Mouse (Mus musculus) retina, embryonic 14.5 days (tissue): ENCODE measurements at regions not wholly inside any gene's neighbourhood (a gene's known extent, or its start where the extent isn't known, plus 50 kb on each side); places are given as distances from the start of the nearest gene placed in this dataset.
A peak's percentile ranks its signal among the peaks of the same experiment; 100 is the strongest.

ENCODE experiments used
- DNase-seq: peaks from one replicate; pipeline ENCODE4 v3.0.0-alpha.2; 2015; ENCODE audit warnings: low spot score

GRCm38 (mm10) chr5:120315116-120315515, 116.4 kb upstream of the Lhx5 start:
- DNase-seq: no peak

- no peak for DNase-seq
Measured at GRCm38 (mm10) chr5:120318951-120319350, 112.5 kb upstream of the Lhx5 start.

- DNase-seq: no peak
Measured at GRCm38 (mm10) chr5:120322031-120322731, 109.3 kb upstream of the Lhx5 start.

GRCm38 (mm10) chr5:120322732-120323316, 108.7 kb upstream of the Lhx5 start:
- no peak for DNase-seq

- DNase-seq: no peak
Measured at GRCm38 (mm10) chr5:120324111-120324510, 107.4 kb upstream of the Lhx5 start.

GRCm38 (mm10) chr5:120325386-120325910, 106.1 kb upstream of the Lhx5 start:
- no peak for DNase-seq

GRCm38 (mm10) chr5:120332030-120332429, 99.5 kb upstream of the Lhx5 start:
- no peak for DNase-seq

- no peak for DNase-seq
Measured at GRCm38 (mm10) chr5:120339162-120339561, 92.3 kb upstream of the Lhx5 start.

GRCm38 (mm10) chr5:120340696-120341231, 90.7 kb upstream of the Lhx5 start:
- DNase-seq: no peak

GRCm38 (mm10) chr5:120350461-120350860, 81.0 kb upstream of the Lhx5 start:
- DNase-seq: no peak

GRCm38 (mm10) chr5:120351827-120352226, 79.7 kb upstream of the Lhx5 start:
- DNase-seq: no peak

GRCm38 (mm10) chr5:120353657-120354056, 77.8 kb upstream of the Lhx5 start:
- DNase-seq: no peak

- DNase-seq: no peak
Measured at GRCm38 (mm10) chr5:120356950-120357349, 74.5 kb upstream of the Lhx5 start.

GRCm38 (mm10) chr5:120358084-120358690, 73.3 kb upstream of the Lhx5 start:
- peak; percentile 32 for DNase-seq

GRCm38 (mm10) chr5:120365950-120366467, 65.5 kb upstream of the Lhx5 start:
- DNase-seq: no peak

GRCm38 (mm10) chr5:120368797-120369196, 62.7 kb upstream of the Lhx5 start:
- no peak for DNase-seq

GRCm38 (mm10) chr5:120371176-120371819, 60.2 kb upstream of the Lhx5 start:
- DNase-seq: peak; percentile 31

- DNase-seq: no peak
Measured at GRCm38 (mm10) chr5:120373426-120373825, 58.1 kb upstream of the Lhx5 start.
